Mouse (Mus musculus): Measurements from ENCODE around the gene Cpt1a.

DNA sequence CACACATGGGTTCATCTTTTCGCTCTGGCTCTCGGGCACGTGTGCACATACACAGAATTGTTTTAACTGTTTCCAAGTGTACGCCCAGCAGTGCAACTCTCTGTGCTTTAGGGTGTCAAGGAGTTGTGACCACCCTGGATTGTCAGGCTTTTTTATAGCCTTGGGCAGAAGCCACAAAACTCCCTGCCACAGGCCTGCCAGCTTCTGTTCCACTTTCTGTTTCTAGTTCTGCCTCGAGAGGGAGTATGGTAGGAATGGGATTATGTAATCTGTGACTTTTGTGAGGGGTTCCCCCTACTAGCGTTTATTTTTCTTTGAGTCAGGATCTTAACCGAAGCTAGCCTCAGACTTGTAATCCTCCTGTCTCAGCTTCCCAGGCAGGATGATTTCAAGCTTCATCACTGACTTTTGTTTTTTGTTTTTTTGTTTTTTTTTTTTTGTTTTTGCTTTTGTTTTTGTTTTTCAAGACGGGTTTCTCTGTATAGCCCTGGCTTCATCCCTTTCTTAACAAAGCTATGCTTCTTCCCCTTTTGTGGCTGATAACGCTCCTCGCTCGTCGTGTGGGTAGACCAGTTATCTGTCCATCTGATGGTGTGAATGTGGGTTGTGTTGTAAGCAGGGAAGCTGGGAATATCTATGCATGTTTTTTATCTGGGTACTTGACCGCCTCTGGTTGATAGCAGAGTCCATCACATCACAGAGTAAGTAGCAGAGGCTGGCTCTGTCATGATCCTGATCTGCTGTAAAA, 37.9 kb downstream of the Cpt1a start:
- TF ChIP-seq CTCF (IDR thresholded peaks at IDR 0.05; ENCODE audit: borderline replicate concordance, extremely low read depth, insufficient read depth, insufficient read length) = no peak
- no peak for TF ChIP-seq POLR2A (IDR thresholded peaks at IDR 0.05; ENCODE audit: borderline replicate concordance, extremely low read depth, insufficient read depth, insufficient read length, poor library complexity, severe bottlenecking)

Measured in brain, embryonic 14.5 days (tissue).